Mouse (Mus musculus): ENCODE data around the gene Abhd8.

GRCm38 (mm10) chr8:71408231-71408630 lies 55.2 kb downstream of the Abhd8 start:
- TF ChIP-seq CTCF (IDR thresholded peaks at IDR 0.05; ENCODE audit: extremely low read depth, insufficient read depth, low read length) (no peak), POLR2A (IDR thresholded peaks at IDR 0.05; ENCODE audit: extremely low read depth, insufficient read depth, low read length) (no peak)
